Mouse (Mus musculus) G1E-ER4 (cell line): ENCODE results near the gene 4930452B06Rik. TPM values are rescaled to one million over a fixed set of nuclear protein-coding genes. Genes with fewer than 3 reads are reported as not detected.

Experiments used
- GATA1 ChIP-seq: IDR thresholded peaks from one replicate; pipeline ENCODE4 v1.8.0; 2012; ENCODE audit warnings: low read length, inconsistent platforms
- polyA plus RNA-seq: library from polyadenylated mRNA; stranded (reverse); fragments of >175 nt; gene quantifications from 2 replicates; pipeline ENCODE4 v1.2.3, GENCODE M21; 2012

The 4930452B06Rik gene
- polyA plus RNA-seq, 1 experiment = not detected

DNA sequence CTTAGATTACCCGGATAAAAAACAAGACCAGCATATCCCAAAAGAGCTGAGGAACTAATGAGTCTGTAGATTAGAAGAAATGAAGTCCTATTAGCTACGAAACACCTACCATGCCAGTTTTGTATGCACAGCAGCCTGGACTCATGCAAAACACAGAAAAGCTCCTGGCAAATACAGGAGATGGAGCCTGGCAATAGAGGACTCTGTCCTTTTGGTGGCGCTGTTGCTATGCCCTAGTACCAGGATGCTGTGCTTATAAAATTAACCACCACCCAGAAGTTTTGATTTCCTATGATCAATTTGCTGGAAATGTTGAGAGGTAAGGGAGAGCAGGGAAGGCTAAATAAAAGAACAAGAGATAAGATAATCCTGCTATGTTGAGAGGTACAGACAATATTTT, 189.4 kb downstream of the 4930452B06Rik start:
- TF ChIP-seq GATA1 = no peak

DNA sequence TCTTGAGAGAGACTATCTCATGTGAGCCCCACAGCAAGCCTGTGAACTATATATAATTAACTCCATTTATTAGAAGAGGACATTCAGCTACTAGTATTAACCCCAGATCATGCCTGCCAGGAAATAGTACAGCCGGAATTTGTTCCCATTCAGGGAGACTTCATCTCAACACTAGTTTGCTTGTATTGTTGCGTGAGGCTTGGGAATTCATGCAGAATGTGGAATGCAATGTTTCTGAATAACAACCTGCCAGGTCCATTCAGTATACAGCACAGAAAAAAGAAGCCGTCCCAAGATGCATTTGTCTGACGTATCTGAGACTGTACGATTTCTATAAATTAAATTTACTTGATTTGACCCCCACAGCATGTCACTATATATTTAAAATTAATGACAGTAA, 190.2 kb downstream of the 4930452B06Rik start:
- TF ChIP-seq GATA1 = no peak

DNA sequence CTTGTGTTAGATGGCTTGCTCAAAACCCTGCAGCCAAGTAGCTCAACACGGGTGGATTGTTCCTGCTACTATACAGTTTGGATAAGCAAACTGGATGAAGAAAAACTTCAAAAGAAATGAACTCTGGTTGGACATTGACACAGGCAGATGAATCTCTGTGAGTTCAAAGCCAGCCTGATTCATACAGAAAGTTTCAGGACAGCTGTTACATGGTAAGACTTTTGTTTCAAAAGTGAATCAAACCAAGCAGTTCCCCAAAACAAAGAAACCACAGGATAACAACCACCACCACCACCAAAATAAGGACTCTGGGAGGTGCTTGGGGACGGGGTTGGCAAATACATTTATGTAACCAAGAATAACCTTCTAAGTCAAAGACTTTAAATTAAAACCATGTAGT, 193.2 kb downstream of the 4930452B06Rik start:
- TF ChIP-seq GATA1 = no peak

DNA sequence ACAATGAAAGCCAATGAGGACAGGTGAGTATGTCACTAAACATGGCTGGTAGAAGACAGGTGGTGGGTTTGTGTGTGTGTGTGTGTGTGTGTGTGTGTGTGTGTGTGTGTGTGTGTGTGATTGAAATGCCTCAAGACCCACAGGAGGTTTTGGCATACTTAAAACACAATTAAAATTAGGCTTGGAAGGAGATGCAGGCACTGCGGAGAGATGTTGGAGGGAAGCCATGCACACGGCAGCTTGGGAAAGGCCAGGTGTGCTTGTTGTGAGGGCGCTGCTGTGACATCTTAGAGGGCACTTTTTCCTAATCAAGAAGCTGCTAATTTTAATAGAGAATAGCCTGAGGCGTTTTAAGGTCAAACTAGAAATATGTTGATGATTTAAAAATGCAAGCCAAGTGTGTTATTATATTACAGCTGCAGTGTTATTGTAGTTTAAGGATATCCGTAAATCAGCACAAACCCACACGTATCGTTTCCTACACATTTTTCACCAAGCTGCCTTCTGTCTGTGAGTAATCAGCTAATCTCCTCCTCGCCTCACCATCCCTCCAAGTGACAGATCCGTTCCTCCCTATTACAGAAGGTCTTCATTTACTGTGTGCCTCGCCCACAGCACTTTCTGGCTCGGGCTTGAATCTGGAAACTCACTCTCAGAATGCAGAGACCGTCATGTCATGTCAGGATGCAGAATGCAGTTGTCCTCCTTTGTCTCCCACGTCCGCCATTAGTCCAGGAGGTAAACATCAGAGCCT, 201.5 kb downstream of the 4930452B06Rik start:
- TF ChIP-seq GATA1 = no peak

DNA sequence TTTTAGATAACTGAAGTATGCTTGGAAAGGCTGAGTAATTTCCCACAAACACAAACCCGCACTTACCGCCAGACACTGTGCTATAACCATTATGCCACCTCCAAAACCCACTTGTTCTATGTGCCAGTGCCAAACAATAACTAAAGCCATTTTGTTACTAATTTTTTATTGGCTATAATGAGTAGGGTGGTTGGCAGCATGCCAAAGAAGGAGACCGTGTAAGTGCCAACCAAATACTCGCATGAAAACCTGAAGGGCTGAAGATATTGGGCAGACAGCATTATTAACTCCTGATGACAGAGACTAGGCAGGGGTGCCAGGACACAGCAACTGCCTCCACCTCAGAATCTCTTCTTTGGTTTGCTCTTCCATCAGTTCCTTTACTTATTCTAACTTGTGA, 203.1 kb downstream of the 4930452B06Rik start:
- TF ChIP-seq GATA1 = no peak

DNA sequence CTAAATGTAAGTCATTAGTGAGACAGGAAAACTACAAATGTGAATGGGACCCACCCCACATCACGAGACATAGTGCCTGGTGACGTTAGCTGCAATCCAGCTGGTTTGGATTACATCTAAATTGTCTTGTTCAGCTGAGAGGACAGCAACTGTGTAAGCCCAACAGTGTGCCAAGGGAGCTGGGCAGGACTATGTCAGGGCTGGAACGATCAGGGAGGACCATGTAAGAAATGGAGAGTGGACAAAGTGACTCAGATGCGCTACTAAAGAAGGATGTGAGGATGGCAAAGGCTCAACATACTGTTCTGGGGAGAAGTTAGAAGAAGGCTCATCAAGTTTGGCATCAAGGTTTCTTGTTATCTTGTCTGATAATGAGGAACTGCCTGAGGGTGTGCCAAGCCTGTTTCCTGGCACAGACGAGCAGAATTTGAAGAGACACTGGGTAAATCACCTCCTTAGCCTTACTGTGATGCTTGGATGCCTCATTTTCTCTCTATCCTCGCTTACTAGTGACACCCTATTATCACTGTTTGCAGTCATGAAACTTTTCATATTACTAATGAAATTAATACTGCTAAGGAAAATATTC, 203.6 kb downstream of the 4930452B06Rik start:
- TF ChIP-seq GATA1 = no peak

DNA sequence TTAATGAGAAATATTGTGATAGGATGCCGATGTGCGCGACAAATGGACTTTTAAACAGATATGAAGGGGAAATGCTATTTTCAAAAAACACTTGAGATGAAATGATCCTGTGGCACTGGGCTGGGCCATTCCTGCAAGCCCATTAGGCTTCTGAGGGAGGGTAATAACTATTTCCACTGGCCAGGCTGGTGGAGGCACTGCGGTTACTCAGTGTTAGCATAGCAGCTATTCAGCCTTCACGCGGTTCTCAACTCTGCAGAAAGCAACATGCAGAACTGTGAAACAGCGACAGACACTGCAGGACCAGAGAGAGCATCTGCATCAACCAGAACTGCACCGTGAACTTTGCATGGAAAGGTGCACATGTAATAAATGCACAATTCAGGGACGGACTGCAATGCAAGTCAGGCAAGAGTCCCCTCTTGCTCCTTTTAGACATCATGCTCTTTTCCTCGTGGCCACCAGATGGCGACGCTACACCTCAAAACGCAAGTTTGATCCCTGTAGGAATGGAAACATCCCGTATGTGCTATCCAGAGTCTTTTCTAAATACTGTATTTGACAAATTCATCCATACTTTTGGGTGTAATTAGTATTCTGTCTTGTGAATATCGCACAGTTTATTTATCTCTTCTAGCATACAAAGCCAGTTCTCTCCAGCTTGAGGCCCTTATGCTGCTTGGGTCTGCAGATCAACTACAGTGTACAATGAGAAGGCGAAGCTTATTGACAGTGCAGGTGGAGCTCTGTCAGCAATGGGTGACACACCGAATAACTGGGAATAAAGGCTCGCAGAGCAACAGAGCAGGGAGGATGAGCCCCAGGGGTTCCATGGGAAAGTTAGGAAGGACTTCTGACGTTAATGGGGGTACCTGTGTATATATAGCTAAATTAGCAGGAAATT, 205.6 kb downstream of the 4930452B06Rik start:
- TF ChIP-seq GATA1 = no peak

DNA sequence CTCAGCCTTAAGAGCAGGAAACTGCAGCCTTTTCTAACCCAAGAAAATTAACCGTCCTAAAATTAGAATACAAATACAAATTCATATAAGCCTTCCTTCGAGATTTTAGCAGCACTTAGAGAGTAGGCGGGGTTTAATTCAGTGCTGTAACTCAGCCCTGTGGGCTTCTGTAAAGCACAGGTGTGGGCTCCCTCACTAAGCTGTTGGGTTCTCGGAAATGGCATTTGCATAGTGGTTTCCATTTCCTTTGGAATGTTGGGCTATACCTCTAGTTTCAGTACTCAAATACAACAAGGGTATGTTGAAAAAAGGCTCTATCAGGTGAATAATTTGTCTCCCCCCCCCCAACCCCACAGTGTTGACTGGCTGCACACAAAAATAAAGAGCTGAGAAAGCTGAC, 206.3 kb downstream of the 4930452B06Rik start:
- no peak for TF ChIP-seq GATA1

DNA sequence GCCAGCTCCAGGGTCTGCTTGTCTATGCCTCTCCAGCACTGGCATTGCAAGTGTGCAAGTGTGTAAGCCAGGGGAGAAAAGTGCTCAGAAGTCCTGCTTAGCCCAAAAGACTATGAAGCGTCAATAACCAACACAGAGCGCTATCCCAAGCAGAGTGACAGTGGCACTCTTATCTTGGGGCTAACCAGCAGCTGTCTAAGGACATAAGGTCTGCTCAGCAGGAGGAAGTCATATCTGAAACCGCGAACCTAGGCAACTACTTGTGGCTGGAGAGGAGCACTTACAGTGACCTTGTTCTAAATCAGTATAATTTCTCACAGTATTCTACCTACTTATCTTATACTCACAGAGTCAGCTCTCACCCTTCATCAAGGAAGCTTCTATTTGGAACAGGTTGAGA, 214.9 kb downstream of the 4930452B06Rik start:
- TF ChIP-seq GATA1 = no peak

DNA sequence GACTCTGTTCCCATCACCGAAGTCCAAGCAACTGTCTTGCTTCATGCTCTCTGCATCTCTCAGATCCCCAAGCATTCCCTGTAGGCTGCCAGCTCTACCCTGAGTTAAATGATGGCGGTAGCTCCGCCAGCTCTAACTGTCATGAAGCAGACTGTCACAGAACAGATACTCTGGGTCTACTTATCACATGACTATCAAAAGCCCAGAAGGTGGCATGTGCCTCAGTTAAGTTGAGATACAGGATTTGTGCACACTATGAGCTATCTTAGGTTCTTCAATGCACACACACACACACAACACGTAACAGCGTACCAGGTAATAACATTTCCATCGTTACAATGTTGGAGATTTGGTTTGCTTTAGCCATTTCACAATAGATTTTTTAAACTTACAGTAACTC, 215.7 kb downstream of the 4930452B06Rik start:
- no peak for TF ChIP-seq GATA1

DNA sequence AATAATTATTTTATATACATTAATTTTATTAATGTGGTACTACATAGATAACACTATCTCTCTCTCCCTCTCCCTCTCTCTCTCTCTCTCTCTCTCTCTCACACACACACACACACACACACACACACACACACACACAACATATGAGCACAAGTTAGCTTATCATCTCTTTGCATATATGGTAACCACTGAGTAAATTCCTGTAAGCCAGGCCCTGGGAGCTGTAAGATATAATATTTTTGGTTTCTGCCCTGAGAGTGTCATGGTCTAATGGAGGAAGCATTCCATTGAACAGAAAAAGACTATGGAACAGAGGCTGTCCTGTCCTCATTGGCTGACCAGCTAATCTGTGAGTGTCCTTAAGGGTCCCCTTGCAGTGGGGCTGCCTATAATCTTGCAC, 216.7 kb downstream of the 4930452B06Rik start:
- no peak for TF ChIP-seq GATA1

DNA sequence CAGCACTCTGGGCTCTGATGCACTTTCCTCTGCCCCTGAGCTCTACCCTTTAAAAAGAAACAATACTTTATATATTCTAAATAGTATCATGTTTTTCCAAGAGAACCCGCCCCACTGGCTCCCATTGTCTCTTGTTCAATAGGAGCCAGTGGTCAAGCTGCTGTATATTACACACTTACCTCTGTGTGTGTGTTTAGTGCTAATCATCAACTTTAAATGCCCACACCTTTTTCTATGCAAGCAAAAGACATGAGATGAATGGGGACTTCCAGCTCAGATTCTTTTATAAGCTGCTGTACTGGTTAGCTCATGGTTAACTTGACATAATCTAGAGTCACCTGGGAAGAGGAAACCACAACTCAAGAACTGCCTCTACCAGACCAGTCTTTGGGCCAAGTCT, 218.7 kb downstream of the 4930452B06Rik start:
- TF ChIP-seq GATA1 = no peak

DNA sequence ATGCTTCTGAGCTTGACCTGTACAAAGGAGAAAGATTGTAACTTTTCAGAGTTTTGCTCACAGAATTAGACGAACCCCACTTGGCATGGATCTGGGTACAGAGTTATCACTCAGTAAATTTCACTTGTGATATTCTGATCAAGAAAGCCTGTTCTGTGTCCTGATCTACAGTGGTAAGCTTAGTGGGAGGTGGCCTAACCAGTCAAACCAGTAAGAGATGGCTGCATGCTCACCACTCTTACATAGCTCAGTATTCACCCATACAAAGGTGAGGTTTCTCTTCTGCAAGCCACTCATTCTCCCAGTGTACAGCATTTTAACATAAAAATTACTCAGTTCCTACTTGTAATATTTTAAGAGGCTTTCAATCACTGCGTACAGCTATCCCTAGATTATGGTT, 221.7 kb downstream of the 4930452B06Rik start:
- no peak for TF ChIP-seq GATA1

DNA sequence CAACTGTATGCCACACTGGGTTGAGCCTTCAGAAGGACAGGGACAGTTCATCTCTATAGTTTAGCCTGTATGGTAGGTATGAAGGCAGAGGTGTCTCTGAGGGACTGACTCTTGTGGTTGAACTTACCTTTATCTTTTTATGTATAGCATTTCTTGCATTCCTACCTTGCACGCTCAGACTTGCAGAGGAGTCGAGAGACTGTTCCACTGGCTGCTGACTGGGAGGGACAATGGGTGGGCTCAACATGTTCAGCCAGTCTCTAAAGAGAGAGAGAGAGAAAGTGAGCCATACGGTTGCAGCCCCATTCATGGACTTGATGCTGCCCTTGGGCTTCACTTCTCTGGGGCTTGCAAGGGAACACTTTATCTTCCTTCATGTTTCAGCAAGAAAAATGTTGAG, 223.3 kb downstream of the 4930452B06Rik start:
- no peak for TF ChIP-seq GATA1

DNA sequence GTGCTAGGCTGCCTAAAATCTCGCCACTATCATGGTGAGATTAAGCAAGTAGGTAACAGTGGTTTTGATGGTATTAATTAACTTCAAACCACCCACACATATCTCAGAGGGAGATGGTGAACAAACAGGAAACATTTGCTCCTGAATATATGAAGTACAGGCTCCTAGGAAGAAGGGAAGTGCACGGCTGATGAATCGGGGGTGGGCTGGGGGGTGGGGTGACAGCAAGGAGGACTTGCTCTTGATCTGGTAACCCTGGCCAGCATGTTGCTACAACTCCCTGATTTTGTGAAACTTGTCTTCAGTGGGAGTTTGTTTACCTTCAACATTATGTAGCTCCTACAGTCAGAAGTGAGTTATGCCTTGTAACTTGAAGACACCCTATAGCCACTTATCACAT, 224.4 kb downstream of the 4930452B06Rik start:
- TF ChIP-seq GATA1 = no peak

DNA sequence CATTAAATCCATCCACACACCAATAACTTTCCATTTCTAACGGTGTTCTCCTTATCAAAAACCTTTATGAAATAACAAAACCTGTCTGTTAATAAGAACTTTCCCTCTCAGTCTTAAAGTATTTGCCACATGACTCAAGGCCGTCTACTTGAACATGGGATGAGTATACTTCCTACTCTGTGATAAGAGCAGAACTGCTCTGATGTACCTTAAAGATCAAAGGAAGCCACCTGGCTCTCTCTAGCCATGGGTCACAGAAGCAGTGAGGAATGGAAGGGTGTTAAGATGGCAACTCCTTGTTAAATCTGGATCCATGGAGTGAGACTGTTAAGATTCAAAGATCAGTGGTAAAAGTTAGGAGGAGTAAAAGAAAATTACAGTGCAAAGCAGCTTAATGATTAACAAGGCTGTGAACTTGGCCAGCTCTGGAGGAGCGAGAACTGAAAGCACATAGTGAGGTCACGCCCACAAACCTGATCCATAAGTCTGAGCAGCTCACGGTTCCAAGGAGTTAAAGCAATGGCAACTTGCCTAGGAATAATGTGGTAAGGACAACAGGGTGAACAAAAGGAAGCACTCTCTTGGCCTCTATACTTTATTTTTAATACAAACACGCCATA, 235.3 kb downstream of the 4930452B06Rik start:
- TF ChIP-seq GATA1 = no peak
